Mouse (Mus musculus): Measurements from ENCODE around the gene Smc1b. TPM values are rescaled to one million over a fixed set of nuclear protein-coding genes. Genes with fewer than 3 reads are reported as not detected.

Gene Smc1b
- not detected in 2 replicates for polyA plus RNA-seq (2012; rRNA removed)

DNA sequence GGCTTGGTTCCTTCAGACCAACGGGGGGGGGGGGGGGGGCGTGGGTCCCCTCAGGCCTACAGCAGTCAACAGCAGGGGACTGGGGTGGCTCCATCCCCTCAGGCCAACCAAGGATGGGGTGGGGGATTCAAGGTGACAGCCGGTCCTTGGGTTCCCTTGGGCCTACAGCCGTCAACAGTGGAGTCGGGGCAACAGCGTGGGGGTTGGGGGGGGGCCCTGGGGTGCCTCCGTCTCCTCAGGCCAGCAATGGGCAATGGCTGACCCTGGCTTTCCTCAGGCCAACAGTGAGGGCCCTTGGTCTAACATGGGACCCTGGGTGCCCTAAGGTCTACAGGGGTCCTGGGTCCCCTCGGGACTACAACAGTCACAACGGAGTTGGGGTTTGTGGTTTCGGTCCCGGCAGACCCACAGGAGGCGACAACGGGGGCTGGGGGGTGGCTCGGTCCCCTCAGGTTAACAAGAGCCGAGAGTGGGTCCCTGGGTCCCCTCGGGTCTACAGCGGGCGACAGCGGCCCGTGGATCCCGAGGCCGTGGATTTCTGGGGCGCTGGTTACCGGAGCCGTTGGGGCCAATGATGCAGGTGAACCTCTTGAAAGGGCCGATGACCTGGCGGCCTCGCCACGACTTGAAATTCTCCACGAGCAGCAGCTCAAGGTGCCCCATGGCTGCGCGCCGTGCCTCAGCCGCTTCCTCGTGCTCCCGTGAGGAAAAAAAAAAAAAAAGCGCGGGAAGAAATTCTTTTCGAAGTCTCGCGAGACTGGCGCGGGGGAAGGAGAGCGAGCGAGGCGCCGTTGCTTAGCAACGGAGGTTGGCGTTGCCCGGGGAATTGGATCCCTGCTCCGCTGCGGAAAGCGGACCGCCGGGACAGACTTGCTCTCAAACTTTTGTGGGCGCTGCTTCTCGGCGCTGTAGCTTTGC, at the start of gene Smc1b, which contains the start of gene Ribc2:
TSS of gene Smc1b (minus strand) at position 690 of the 918 bp plus-strand sequence.
TSS of gene Ribc2 (plus strand) at position 804 of the 918 bp plus-strand sequence.

DNA sequence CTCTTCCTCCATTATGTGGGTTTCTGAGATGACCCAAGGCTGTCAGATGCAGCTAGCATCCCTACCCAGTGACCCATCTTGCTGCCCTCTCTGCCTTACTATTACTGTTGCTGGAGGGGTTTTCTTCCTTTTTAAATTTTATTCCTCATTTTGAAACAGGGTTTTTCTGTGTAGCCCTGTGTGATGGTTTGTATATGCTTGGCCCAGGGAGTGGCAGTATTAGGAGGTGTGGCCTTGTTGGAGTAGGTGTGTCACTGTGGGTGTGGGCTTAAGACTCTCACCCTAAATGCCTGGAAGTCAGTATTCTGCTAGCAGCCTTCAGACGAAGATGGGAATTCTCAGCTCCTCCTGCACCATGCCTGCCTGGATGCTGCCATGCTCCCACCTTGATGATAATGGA, 103.1 kb downstream of the Smc1b start, which contains the start of gene Fam118a:
TSS of gene Fam118a (plus strand) at position 301 of the 400 bp plus-strand sequence.

DNA sequence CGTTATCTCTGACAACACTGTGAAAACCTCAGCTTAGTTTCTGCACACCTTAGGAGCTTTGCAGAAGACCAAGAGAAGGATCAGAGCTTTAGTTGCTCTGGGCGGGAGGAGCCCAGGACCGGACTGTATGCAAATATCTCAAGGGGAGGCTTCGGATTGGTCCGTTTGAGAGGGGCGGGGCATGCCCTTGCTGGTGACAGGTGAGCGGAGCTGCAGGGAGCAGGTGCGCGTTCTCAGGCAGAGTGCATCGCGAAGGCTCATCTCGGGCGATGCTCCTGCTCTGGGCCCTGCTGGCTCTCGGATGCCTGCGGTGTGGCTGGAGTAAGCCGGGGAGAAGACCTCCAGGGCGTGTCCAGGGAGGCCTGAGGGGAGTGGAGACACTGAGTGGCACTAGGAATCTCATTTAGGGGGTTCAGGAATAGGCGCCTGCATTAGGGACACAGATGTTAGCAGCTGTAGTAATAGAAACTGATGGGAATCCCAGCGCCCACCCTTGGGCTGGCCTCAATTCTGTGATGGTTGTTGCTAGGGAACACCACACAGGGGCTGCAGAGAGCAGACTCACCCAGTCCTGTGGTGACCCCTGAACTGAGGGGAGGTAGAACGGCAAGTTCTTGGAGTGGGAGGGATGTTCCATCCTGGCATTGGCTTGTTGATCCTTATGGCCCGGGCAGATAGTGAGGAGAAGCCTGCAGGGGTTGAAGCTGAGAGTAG, 114.7 kb downstream of the Smc1b start, which contains the start of gene Upk3a:
TSS of gene Upk3a (plus strand) at position 191 of the 714 bp plus-strand sequence.

Other genes with a start within 250 kb of the Smc1b start
- gene Gm29666, start 211.9 kb downstream of the Smc1b start, polyA plus RNA-seq (2012; rRNA removed) = 0.02 TPM in 2 replicates
- 2.9 and 3.5 TPM in 2 replicates for gene Nup50, start 208.6 kb downstream of the Smc1b start, polyA plus RNA-seq (2012; rRNA removed)
- 7.4 and 10.0 TPM in 2 replicates for gene 5031439G07Rik, start 143.4 kb downstream of the Smc1b start, polyA plus RNA-seq (2012; rRNA removed)
- gene Upk3a, start 114.8 kb downstream of the Smc1b start, polyA plus RNA-seq (2012; rRNA removed) = 0.51 and 0.90 TPM in 2 replicates
- gene Fam118a, start 103.0 kb downstream of the Smc1b start, polyA plus RNA-seq (2012; rRNA removed) = 1.3 and 1.6 TPM in 2 replicates
- gene Ribc2, start 114 bp upstream of the Smc1b start, polyA plus RNA-seq (2012; rRNA removed) = not detected in 2 replicates
- gene Fbln1, start 74.0 kb upstream of the Smc1b start, polyA plus RNA-seq (2012; rRNA removed) = 136 and 165 TPM in 2 replicates
- 35.5 and 49.0 TPM in 2 replicates for gene Atxn10, start 204.3 kb upstream of the Smc1b start, polyA plus RNA-seq (2012; rRNA removed)

Data from stomach, adult 2 months (tissue).